Mouse (Mus musculus): Measurements from ENCODE around the gene Snap47.

- no peak for TF ChIP-seq CTCF (IDR thresholded peaks at IDR 0.05; ENCODE audit: low read depth, low read length)
- no peak for TF ChIP-seq TAL1 (conservative IDR thresholded peaks at IDR 0.05; ENCODE audit: low read depth, low read length)
- TF ChIP-seq GATA1 (IDR thresholded peaks at IDR 0.05; ENCODE audit: borderline replicate concordance, low read length), result no peak
- TF ChIP-seq GATA2 (IDR thresholded peaks at IDR 0.05; ENCODE audit: borderline replicate concordance, low read depth, low read length), result no peak
- no peak for TF ChIP-seq POLR2AphosphoS5 (IDR thresholded peaks at IDR 0.05; ENCODE audit: insufficient replicate concordance, low read depth, low read length)
Observed at GRCm38 (mm10) chr11:59412999-59413863, 37.8 kb downstream of the Snap47 start.
